Mouse (Mus musculus) cortical plate, adult 2 months (tissue): Measurements from ENCODE around the gene Twf2. TPM values are rescaled to one million over a fixed set of nuclear protein-coding genes. Genes with fewer than 3 reads are reported as not detected.
A peak's percentile ranks its signal among the peaks of the same experiment; 100 is the strongest.

Experiments used
- H3K27ac ChIP-seq: fragments of 200-500 bp; 2 replicates; pipeline ENCODE4 v1.5.1; 2012; ENCODE audit warnings: low read length, control low read depth, inconsistent platforms; ENCODE audit not compliant: insufficient read depth
- H3K4me1 ChIP-seq: fragments of 200-500 bp; 2 replicates; pipeline ENCODE4 v1.6.1; 2011; ENCODE audit warnings: low read length; ENCODE audit not compliant: control insufficient read depth, insufficient read depth
- H3K4me3 ChIP-seq: fragments of 200-500 bp; 2 replicates; pipeline ENCODE4 v1.5.1; 2011; ENCODE audit warnings: mild to moderate bottlenecking, low read length, control low read depth; ENCODE audit not compliant: insufficient read depth
- CTCF ChIP-seq: fragments of 200-500 bp; IDR thresholded peaks from 2 replicates; pipeline ENCODE4 v1.5.1; 2011; ENCODE audit warnings: mild to moderate bottlenecking, control low read depth, low read length; ENCODE audit not compliant: insufficient read depth; ENCODE audit errors: extremely low read depth
- POLR2A ChIP-seq: fragments of 200-500 bp; IDR thresholded peaks from 2 replicates; pipeline ENCODE4 v1.6.1; 2011; ENCODE audit warnings: mild to moderate bottlenecking, low read length, control low read depth; ENCODE audit not compliant: insufficient read depth; ENCODE audit errors: extremely low read depth
- polyA plus RNA-seq: library from polyadenylated mRNA; depleted of rRNA; stranded (reverse); fragments of >200 nt; gene quantifications from 2 replicates; pipeline ENCODE4 v1.2.3, GENCODE M21; 2012

Twf2 gene
- polyA plus RNA-seq, 1 experiment, result 97.3 TPM

DNA sequence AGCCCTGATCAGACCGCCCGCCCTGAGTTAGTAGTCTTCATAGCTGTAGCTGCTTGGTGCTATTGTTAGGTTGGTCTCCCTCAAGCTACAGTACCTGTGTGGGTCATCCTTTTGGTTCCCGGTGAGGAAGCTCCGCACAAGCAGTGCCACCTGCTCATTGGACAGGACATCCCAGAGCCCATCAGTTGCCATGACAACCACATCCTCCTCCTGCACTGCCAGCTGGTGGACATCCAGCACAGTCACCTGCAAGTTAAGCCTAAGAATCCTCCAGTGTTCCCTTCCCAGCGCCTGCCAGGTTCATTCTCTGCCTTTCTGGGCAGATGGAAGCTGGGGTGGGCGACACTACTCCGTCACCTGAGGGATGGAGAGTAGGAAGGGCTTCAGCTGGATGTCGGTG lies 7.2 kb upstream of the Twf2 start:
- Histone ChIP-seq H3K4me1 (0 out of 2 replicates have a peak, but pooled peaks cover 3% of the 10 kb centered on the region), H3K4me3 (no peak overlapping the region), H3K27ac (no peak overlapping the region)
- TF ChIP-seq POLR2A (no peak), CTCF (no peak)

DNA sequence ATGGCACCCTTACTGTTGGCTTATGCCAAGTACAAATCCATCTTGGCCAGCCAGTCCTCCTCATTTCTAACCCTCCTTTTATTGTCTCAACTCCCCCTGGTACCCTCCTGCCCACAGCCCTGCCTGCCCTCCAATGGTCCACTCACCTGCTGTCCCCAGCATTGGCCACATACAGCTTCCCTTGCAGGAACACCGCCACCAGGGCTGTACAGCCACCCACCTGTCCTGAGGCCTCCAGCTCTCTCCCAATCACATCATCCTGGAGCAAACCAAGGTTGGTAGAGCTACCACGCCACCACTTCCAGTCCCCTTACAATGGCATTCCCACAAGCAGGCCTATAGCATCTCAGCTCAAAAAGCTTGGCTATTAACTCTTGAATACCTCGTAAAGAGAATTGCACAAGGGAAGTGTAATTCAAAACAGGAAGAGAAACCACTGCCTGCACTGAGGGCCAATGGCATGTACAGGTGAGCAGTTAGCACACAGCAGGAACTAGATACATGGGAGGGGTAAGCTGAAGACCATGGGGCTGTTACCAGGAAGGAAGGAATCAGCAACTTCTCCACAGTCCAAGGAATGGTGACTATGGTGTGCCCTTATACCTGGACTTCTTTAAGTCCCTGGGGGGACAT lies 5.7 kb upstream of the Twf2 start:
- TF ChIP-seq CTCF, result no peak
- TF ChIP-seq POLR2A, result no peak
- no peak overlapping the region for H3K4me3 ChIP-seq
- H3K27ac ChIP-seq, result no peak overlapping the region
- H3K4me1 ChIP-seq, result 0 out of 2 replicates have a peak, but pooled peaks cover 3% of the 10 kb centered on the region

DNA sequence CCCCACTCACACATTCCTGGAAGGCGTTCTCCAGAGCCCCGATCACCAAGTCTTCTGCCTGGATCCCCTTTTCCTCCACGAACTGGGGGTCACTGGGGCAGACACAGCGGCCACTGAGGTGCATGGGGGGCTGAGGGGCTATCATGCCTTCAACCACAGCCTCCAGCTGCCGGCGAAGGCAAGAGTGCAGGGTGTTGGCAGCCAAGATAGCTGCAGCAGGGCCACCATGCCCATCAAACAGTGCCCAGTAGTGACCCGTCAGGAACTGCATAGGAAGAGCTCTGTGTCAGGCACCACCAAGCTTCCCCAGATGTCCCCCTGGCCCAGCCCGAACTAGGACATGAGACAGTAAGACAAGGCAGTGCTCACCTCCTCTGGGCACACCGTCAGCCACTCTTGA lies 5.2 kb upstream of the Twf2 start:
- Histone ChIP-seq H3K4me1 (0 out of 2 replicates have a peak, but pooled peaks cover 3% of the 10 kb centered on the region), H3K4me3 (no peak overlapping the region)
- TF ChIP-seq CTCF (no peak), POLR2A (no peak)

DNA sequence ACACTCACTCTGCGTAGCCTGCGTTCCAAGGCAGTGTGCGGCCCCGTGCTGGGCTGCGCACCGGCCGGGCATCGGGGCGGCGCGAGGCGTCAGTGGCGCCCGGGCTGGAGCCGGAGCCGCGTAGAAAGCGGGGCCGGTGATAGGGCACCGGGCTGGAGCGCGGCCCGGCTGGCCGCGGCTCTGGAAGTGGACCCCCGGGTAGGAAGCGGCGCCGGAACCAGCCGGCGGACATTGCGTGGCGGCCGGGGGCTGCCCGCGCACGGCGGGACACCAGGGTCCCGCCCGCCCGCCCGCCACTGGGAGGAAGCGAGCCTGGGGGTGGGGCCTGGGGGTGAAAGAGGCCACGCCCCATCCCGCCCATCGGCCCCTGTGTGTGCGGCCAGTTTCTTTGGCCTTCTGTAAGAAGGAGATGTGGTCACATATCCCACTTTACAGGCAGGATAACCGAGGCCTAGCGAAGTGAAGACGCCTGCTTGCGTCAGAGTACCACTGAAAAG lies 3.9 kb upstream of the Twf2 start:
- no peak for TF ChIP-seq CTCF
- peak; percentile 22; the same call in 1 of the 2 replicates for TF ChIP-seq POLR2A
- Histone ChIP-seq H3K4me1 (peaks cover 2% of the 10 kb centered on the region; the same call in 1 of the 2 replicates), H3K27ac (no peak overlapping the region), H3K4me3 (peak overlapping the region; percentile 31)

More for the DNA sequence above, 5.2 kb upstream of the Twf2 start:
- no peak overlapping the region for H3K27ac ChIP-seq

DNA sequence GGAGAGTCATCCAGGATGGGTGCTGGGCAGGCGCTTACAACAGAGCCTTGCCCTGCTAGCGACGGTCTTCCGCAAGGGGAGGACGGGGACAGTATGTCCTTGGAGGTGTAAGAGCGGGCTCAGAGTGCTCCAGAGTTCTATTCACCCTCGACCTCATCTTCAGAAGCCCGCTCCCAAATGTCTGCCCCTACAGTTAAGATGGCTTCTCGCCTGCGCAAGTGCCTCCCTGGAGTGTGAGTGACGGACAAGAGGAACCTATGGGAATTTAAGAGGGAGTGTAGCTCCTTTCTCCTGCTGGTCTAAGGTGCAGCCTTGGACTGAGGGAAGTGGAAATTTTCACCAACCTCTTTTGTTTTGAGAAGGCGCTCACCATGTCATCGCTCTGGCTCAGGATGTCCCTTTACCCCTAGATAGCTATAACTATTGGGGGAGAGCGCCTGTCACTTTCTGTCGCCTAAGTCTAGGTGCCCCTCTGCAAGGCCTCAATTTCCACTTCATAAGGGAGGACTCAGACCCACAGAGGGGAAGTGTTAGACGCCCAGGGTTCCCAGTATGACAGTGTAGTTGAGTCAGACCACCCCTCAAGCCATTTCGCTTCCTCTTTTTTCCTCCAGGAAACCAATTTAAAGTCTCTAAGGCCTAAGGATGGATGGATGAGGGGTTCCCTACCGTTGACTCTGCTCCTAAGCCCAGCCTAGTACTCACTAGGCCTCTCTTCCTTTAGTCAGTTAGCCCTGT lies 3.2 kb upstream of the Twf2 start, which contains the start of gene Ppm1m:
Gene Ppm1m (minus strand): TSS at position 212 of the 738 bp plus-strand sequence.
- H3K27ac ChIP-seq, result no peak within 1 kb of the TSS
- H3K4me1 ChIP-seq, result peaks cover 7% of the 10 kb centered on the region
- TF ChIP-seq CTCF (no peak), POLR2A (no peak)

DNA sequence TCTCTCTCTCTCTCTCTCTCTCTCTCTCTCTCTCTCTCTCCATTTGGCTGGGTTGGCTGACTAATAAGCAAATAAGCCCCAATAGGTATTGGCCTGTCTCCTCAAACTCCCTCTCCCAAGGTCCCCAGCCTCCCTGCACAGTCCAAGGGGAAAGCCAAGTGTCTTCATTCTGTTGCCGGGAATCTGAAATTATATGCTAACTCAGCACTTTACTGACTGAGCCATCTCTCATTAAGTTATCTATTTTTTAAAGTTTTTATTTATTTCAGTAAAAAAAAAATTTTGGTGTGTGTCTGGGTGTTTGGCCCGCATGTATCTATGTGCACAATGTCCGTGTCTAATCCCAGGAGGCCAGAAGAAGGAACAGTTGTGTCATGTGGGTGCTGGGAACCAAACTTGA lies 1.0 kb upstream of the Twf2 start:
- Histone ChIP-seq H3K27ac (no peak overlapping the region), H3K4me1 (peaks cover 16% of the 10 kb centered on the region), H3K4me3 (no peak overlapping the region; the same call in 1 of the 2 replicates)
- TF ChIP-seq CTCF (no peak), POLR2A (no peak)

More for the DNA sequence above, 3.2 kb upstream of the Twf2 start, which contains the start of gene Ppm1m:
- peak within 1 kb of the TSS; percentile 31 for H3K4me3 ChIP-seq

DNA sequence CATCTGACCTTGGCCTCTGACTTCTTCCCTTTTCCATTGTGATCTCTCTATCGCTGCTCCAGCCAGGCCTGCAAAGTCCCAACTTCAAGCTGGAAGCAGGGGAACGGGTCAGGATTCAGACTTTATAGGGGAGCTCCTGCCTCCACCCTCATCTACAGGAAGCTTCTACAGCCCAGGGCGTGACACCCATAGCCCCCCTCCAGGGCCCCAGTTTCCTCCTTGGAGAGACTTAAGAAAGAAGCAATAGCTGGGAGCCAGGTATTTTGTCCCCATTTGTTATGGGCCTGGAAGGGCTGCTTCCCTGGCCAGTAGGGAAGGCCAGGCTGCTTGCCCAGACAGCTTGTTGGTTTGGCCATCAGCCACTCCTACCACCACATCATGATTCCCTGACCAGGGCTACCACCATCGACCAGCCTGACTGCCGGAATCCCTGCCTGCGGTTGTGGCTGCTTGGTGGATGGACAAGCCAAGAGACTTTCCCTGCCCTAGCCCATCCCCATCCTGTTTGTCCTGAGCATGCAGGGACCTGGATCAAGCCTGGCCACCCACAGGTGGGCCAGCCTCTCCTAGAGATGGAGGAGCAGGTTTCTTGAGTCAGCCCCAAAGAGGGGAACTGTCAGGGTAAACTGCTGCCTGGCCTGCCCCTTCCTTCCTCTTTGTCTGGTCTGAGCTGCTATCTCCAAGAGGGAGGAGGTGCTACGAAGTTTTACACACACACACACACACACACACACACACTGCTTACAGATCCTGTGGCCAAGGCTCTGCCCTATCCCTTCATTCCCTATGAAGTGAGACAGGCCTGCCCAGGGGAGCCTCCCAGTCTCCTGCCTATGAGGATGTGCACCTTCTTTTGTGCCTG lies 1.3 kb downstream of the Twf2 start:
- Histone ChIP-seq H3K4me1 (peaks cover 23% of the 10 kb centered on the region), H3K4me3 (peak overlapping the region; percentile 79), H3K27ac (peak overlapping the region; percentile 12; the same call in 1 of the 2 replicates)
- TF ChIP-seq CTCF, result no peak
- TF ChIP-seq POLR2A, result no peak

DNA sequence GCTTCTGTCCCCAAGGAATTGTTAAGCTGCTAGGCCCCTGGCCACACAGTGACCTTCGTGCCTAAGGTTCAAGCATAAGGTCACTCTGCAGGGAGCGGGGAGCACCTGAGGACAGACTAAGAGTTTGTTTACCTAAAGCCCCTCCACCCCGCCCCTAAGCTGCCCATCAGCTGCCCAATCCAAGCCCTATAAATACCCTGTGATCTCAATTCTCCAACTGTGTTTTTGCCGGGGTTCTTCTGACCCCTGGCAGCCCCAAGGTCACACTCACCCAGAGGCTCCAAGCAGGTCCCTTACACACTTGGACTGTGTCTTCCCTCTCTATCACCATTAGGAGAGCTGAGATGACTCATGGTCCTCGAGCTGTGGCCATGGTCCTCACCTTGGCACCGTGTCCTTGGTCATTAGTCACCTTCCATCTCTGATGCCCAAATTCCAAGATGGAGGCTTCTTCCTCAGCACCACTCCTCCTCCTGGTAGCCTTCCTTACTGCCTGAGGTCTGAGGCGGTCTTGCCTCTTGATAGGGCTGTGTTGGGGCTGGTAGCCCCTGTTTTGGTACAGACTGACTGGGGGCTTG lies 2.9 kb downstream of the Twf2 start:
- TF ChIP-seq CTCF (no peak), POLR2A (no peak)
- Histone ChIP-seq H3K4me1 (peaks cover 23% of the 10 kb centered on the region), H3K4me3 (no peak overlapping the region; the same call in 1 of the 2 replicates), H3K27ac (no peak overlapping the region)
